Mouse (Mus musculus): ENCODE results near the gene BC016579. TPM values are rescaled to one million over a fixed set of nuclear protein-coding genes. Genes with fewer than 3 reads are reported as not detected.

BC016579 gene
- polyA plus RNA-seq, 1 experiment from 2014 or later, result 0.11 TPM

- no peak overlapping the region for H3K27ac ChIP-seq (ENCODE audit: low read length)
- H3K36me3 ChIP-seq (ENCODE audit: control insufficient read depth, insufficient read depth), result no peaks in the 10 kb centered on the region
- H3K4me2 ChIP-seq (ENCODE audit: low read depth, low read length), result no peak overlapping the region
- no peak for ATAC-seq (replicated peaks; ENCODE audit: extremely low read depth, insufficient read depth, low FRiP score)
- WGBS, result 52% methylated on average over 5 of the region's 5 CpGs
- H3K9me3 ChIP-seq (replicated peaks; ENCODE audit: control insufficient read depth, low read length), result no peaks in the 10 kb centered on the region
- H3K4me1 ChIP-seq (ENCODE audit: control insufficient read depth, insufficient read depth, low read length), result no peaks in the 10 kb centered on the region
- H3K27me3 ChIP-seq (ENCODE audit: control insufficient read depth, insufficient read depth, low read length), result no peaks in the 10 kb centered on the region
- no peak overlapping the region for H3K9ac ChIP-seq (ENCODE audit: low read length)
- H3K4me3 ChIP-seq (ENCODE audit: low read length), result no peak overlapping the region
Observed at GRCm38 (mm10) chr16:45630347-45630960, 23.4 kb downstream of the BC016579 start.

- H3K4me1 ChIP-seq (ENCODE audit: control insufficient read depth, insufficient read depth, low read length), result no peaks in the 10 kb centered on the region
- H3K9me3 ChIP-seq (replicated peaks; ENCODE audit: control insufficient read depth, low read length), result no peaks in the 10 kb centered on the region
- H3K9ac ChIP-seq (ENCODE audit: low read length), result no peak overlapping the region
- H3K27me3 ChIP-seq (ENCODE audit: control insufficient read depth, insufficient read depth, low read length), result no peaks in the 10 kb centered on the region
- H3K4me2 ChIP-seq (ENCODE audit: low read depth, low read length), result no peak overlapping the region
- WGBS, result 59% methylated on average over 8 of the region's 8 CpGs
- no peaks in the 10 kb centered on the region for H3K36me3 ChIP-seq (ENCODE audit: control insufficient read depth, insufficient read depth)
- H3K4me3 ChIP-seq (ENCODE audit: low read length), result no peak overlapping the region
- ATAC-seq (replicated peaks; ENCODE audit: extremely low read depth, insufficient read depth, low FRiP score), result no peak
- H3K27ac ChIP-seq (ENCODE audit: low read length), result no peak overlapping the region
Observed at GRCm38 (mm10) chr16:45629497-45630105, 24.3 kb downstream of the BC016579 start.

- ATAC-seq (replicated peaks; ENCODE audit: extremely low read depth, insufficient read depth, low FRiP score), result no peak
- Histone ChIP-seq H3K27me3 (ENCODE audit: control insufficient read depth, insufficient read depth, low read length) (no peaks in the 10 kb centered on the region), H3K4me2 (ENCODE audit: low read depth, low read length) (no peak overlapping the region), H3K4me3 (ENCODE audit: low read length) (no peak overlapping the region), H3K4me1 (ENCODE audit: control insufficient read depth, insufficient read depth, low read length) (no peaks in the 10 kb centered on the region), H3K9ac (ENCODE audit: low read length) (no peak overlapping the region), H3K27ac (ENCODE audit: low read length) (no peak overlapping the region), H3K36me3 (ENCODE audit: control insufficient read depth, insufficient read depth) (no peaks in the 10 kb centered on the region), H3K9me3 (replicated peaks; ENCODE audit: control insufficient read depth, low read length) (no peaks in the 10 kb centered on the region)
- 69% methylated on average over 2 of the region's 2 CpGs for WGBS
Observed at GRCm38 (mm10) chr16:45625342-45625741, 28.5 kb downstream of the BC016579 start.

- Histone ChIP-seq H3K27me3 (ENCODE audit: control insufficient read depth, insufficient read depth, low read length) (no peaks in the 10 kb centered on the region), H3K4me2 (ENCODE audit: low read depth, low read length) (no peak overlapping the region), H3K36me3 (ENCODE audit: control insufficient read depth, insufficient read depth) (no peaks in the 10 kb centered on the region), H3K4me3 (ENCODE audit: low read length) (no peak overlapping the region), H3K4me1 (ENCODE audit: control insufficient read depth, insufficient read depth, low read length) (no peaks in the 10 kb centered on the region), H3K27ac (ENCODE audit: low read length) (no peak overlapping the region), H3K9ac (ENCODE audit: low read length) (no peak overlapping the region), H3K9me3 (replicated peaks; ENCODE audit: control insufficient read depth, low read length) (no peaks in the 10 kb centered on the region)
- no peak for ATAC-seq (replicated peaks; ENCODE audit: extremely low read depth, insufficient read depth, low FRiP score)
- WGBS, result 63% methylated on average over 2 of the region's 2 CpGs
Observed at GRCm38 (mm10) chr16:45624791-45625190, 29.1 kb downstream of the BC016579 start.

GRCm38 (mm10) chr16:45623230-45623629 lies 30.6 kb downstream of the BC016579 start:
- H3K9ac ChIP-seq (ENCODE audit: low read length), result no peak overlapping the region
- ATAC-seq (replicated peaks; ENCODE audit: extremely low read depth, insufficient read depth, low FRiP score), result no peak
- H3K4me1 ChIP-seq (ENCODE audit: control insufficient read depth, insufficient read depth, low read length), result no peaks in the 10 kb centered on the region
- H3K4me2 ChIP-seq (ENCODE audit: low read depth, low read length), result no peak overlapping the region
- no peak overlapping the region for H3K4me3 ChIP-seq (ENCODE audit: low read length)
- H3K27me3 ChIP-seq (ENCODE audit: control insufficient read depth, insufficient read depth, low read length), result no peaks in the 10 kb centered on the region
- H3K36me3 ChIP-seq (ENCODE audit: control insufficient read depth, insufficient read depth), result no peaks in the 10 kb centered on the region
- no peak overlapping the region for H3K27ac ChIP-seq (ENCODE audit: low read length)
- no peaks in the 10 kb centered on the region for H3K9me3 ChIP-seq (replicated peaks; ENCODE audit: control insufficient read depth, low read length)
- WGBS, result 71% methylated on average over 4 of the region's 4 CpGs

GRCm38 (mm10) chr16:45619751-45620375 lies 34.0 kb downstream of the BC016579 start:
- Histone ChIP-seq H3K4me3 (ENCODE audit: low read length) (no peak overlapping the region), H3K9me3 (replicated peaks; ENCODE audit: control insufficient read depth, low read length) (no peaks in the 10 kb centered on the region), H3K4me2 (ENCODE audit: low read depth, low read length) (no peak overlapping the region), H3K9ac (ENCODE audit: low read length) (no peak overlapping the region), H3K27me3 (ENCODE audit: control insufficient read depth, insufficient read depth, low read length) (no peaks in the 10 kb centered on the region), H3K36me3 (ENCODE audit: control insufficient read depth, insufficient read depth) (no peaks in the 10 kb centered on the region), H3K4me1 (ENCODE audit: control insufficient read depth, insufficient read depth, low read length) (no peaks in the 10 kb centered on the region), H3K27ac (ENCODE audit: low read length) (no peak overlapping the region)
- no peak for ATAC-seq (replicated peaks; ENCODE audit: extremely low read depth, insufficient read depth, low FRiP score)
- WGBS, result 49% methylated on average over 8 of the region's 8 CpGs

GRCm38 (mm10) chr16:45615944-45616343 lies 37.9 kb downstream of the BC016579 start:
- H3K9me3 ChIP-seq (replicated peaks; ENCODE audit: control insufficient read depth, low read length), result no peaks in the 10 kb centered on the region
- 93% methylated on average over 1 of the region's 1 CpGs for WGBS
- no peak overlapping the region for H3K4me3 ChIP-seq (ENCODE audit: low read length)
- H3K36me3 ChIP-seq (ENCODE audit: control insufficient read depth, insufficient read depth), result no peaks in the 10 kb centered on the region
- H3K9ac ChIP-seq (ENCODE audit: low read length), result no peak overlapping the region
- no peak overlapping the region for H3K27ac ChIP-seq (ENCODE audit: low read length)
- H3K27me3 ChIP-seq (ENCODE audit: control insufficient read depth, insufficient read depth, low read length), result no peaks in the 10 kb centered on the region
- no peak overlapping the region for H3K4me2 ChIP-seq (ENCODE audit: low read depth, low read length)
- no peaks in the 10 kb centered on the region for H3K4me1 ChIP-seq (ENCODE audit: control insufficient read depth, insufficient read depth, low read length)
- no peak for ATAC-seq (replicated peaks; ENCODE audit: extremely low read depth, insufficient read depth, low FRiP score)

- no peak overlapping the region for H3K9ac ChIP-seq (ENCODE audit: low read length)
- no peaks in the 10 kb centered on the region for H3K36me3 ChIP-seq (ENCODE audit: control insufficient read depth, insufficient read depth)
- no peaks in the 10 kb centered on the region for H3K4me1 ChIP-seq (ENCODE audit: control insufficient read depth, insufficient read depth, low read length)
- H3K9me3 ChIP-seq (replicated peaks; ENCODE audit: control insufficient read depth, low read length), result no peaks in the 10 kb centered on the region
- H3K27ac ChIP-seq (ENCODE audit: low read length), result no peak overlapping the region
- WGBS, result 59% methylated on average over 2 of the region's 2 CpGs
- H3K27me3 ChIP-seq (ENCODE audit: control insufficient read depth, insufficient read depth, low read length), result no peaks in the 10 kb centered on the region
- ATAC-seq (replicated peaks; ENCODE audit: extremely low read depth, insufficient read depth, low FRiP score), result no peak
- H3K4me2 ChIP-seq (ENCODE audit: low read depth, low read length), result no peak overlapping the region
- no peak overlapping the region for H3K4me3 ChIP-seq (ENCODE audit: low read length)
Observed at GRCm38 (mm10) chr16:45613247-45613646, 40.6 kb downstream of the BC016579 start.

GRCm38 (mm10) chr16:45610267-45610666 lies 43.6 kb downstream of the BC016579 start, which contains the start of gene Gcsam:
Gene Gcsam, plus strand, starts transcription at chr16:45610380.
- WGBS, result 46% methylated on average over 4 of the region's 4 CpGs
- no peaks in the 10 kb centered on the region for H3K36me3 ChIP-seq (ENCODE audit: control insufficient read depth, insufficient read depth)
- no peak within 1 kb of the TSS for H3K27ac ChIP-seq (ENCODE audit: low read length)
- H3K4me3 ChIP-seq (ENCODE audit: low read length), result no peak within 1 kb of the TSS
- no peak within 1 kb of the TSS for H3K9ac ChIP-seq (ENCODE audit: low read length)
- H3K9me3 ChIP-seq (replicated peaks; ENCODE audit: control insufficient read depth, low read length), result no peaks in the 10 kb centered on the region
- no peaks in the 10 kb centered on the region for H3K27me3 ChIP-seq (ENCODE audit: control insufficient read depth, insufficient read depth, low read length)
- H3K4me1 ChIP-seq (ENCODE audit: control insufficient read depth, insufficient read depth, low read length), result no peaks in the 10 kb centered on the region
- no peak within 1 kb of the TSS for H3K4me2 ChIP-seq (ENCODE audit: low read depth, low read length)
- ATAC-seq (replicated peaks; ENCODE audit: extremely low read depth, insufficient read depth, low FRiP score), result no peak

All from heart, embryonic 16.5 days (tissue).